In the genomic region with DNA sequence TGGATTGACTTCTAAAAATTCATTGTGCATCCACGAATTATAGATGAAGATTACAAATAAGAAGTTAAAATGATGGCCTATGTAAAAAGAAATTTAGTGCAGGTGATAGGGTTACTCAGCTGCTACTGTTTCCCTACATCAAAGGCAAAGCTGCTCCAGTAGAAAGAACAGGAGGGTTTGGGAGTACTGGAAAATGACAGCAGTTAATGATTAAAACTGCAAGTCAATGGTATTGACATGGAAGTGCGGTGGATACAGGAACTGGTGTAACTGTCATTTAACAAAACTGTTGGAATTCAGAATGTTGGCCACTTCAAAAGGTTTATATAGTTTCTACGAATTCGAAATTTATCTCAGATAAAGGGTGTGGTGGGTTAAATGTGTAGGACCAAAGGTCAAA, we compare ENCODE assay signal across 35 mouse cellular contexts.
"Had no signal": no experiment of that assay in that cellular context is flagged by ENCODE, and none has a peak within 500 bp of the region (broad histone marks: within the 10 kb centered on the region; RNA-seq: fewer than 3 reads in every experiment).

No protein-coding gene starts in this region.

- H3K36me3 ChIP-seq: heart, embryonic 10.5 days; heart, embryonic 12.5 days; heart, embryonic 13.5 days; heart, embryonic 15.5 days; hindbrain, embryonic 10.5 days; hindbrain, embryonic 12.5 days; hindbrain, embryonic 13.5 days; hindbrain, embryonic 15.5 days; intestine, embryonic 15.5 days; kidney, embryonic 15.5 days had no signal

- DNase-seq: heart, adult 2 months; heart, postnatal 10 days; heart, postnatal 14 days; heart, postnatal 36 days; heart, postnatal 4 days; kidney, adult 11 months; kidney, adult 18-20 months; kidney, adult 2 months; kidney, adult 8-10 months; kidney, adult 9 months; kidney, postnatal 10 days; kidney, postnatal 14 days; kidney, postnatal 25 days; kidney, postnatal 36 days; kidney, postnatal 4 days; layer of hippocampus, adult 9-11 months had no signal

- H3K27ac ChIP-seq: heart, adult 2 months; heart, embryonic 10.5 days; heart, embryonic 13.5 days; heart, embryonic 15.5 days; hindbrain, embryonic 10.5 days; hindbrain, embryonic 12.5 days; hindbrain, embryonic 13.5 days; hindbrain, embryonic 14.5 days; hindbrain, embryonic 15.5 days; hindbrain, postnatal 0 days; intestine, embryonic 15.5 days; kidney, embryonic 15.5 days; kidney, postnatal 0 days; layer of hippocampus, adult 2 months had no signal

- H3K9me3 ChIP-seq: heart, embryonic 10.5 days; heart, embryonic 15.5 days; hindbrain, embryonic 13.5 days; hindbrain, embryonic 15.5 days; intestine, embryonic 15.5 days had no signal

- ATAC-seq: hindbrain, embryonic 16.5 days; hindbrain, postnatal 0 days; inflammation-experienced regulatory T-cells, adult 6 months; intestine, embryonic 15.5 days; intestine, embryonic 16.5 days; intestine, postnatal 0 days had no signal

- H3K27me3 ChIP-seq: heart, embryonic 12.5 days; heart, embryonic 13.5 days; heart, embryonic 15.5 days; hindbrain, embryonic 12.5 days; hindbrain, embryonic 13.5 days; hindbrain, embryonic 15.5 days; intestine, embryonic 15.5 days; kidney, embryonic 15.5 days had no signal

- H3K9ac ChIP-seq: heart, embryonic 12.5 days; heart, embryonic 13.5 days; heart, embryonic 15.5 days; hindbrain, embryonic 12.5 days; hindbrain, embryonic 13.5 days; hindbrain, embryonic 14.5 days; hindbrain, embryonic 15.5 days; intestine, embryonic 15.5 days; kidney, embryonic 15.5 days had no signal

- H3K4me3 ChIP-seq: heart, adult 2 months; heart, embryonic 10.5 days; heart, embryonic 12.5 days; heart, embryonic 13.5 days; heart, embryonic 15.5 days; hindbrain, embryonic 10.5 days; hindbrain, embryonic 12.5 days; hindbrain, embryonic 13.5 days; hindbrain, embryonic 15.5 days; intestine, embryonic 15.5 days; kidney, embryonic 15.5 days; layer of hippocampus, adult 2 months had no signal

- H3K4me1 ChIP-seq: heart, embryonic 10.5 days; heart, embryonic 12.5 days; heart, embryonic 13.5 days; heart, embryonic 15.5 days; hindbrain, embryonic 10.5 days; hindbrain, embryonic 12.5 days; hindbrain, embryonic 13.5 days; hindbrain, embryonic 15.5 days; intestine, embryonic 15.5 days; kidney, embryonic 15.5 days had no signal

- H3K4me2 ChIP-seq: heart, embryonic 11.5 days; heart, embryonic 12.5 days; heart, embryonic 13.5 days; heart, embryonic 15.5 days; hindbrain, embryonic 12.5 days; hindbrain, embryonic 13.5 days; hindbrain, embryonic 14.5 days; hindbrain, embryonic 15.5 days; intestine, embryonic 15.5 days; kidney, embryonic 15.5 days had no signal
